21 mouse cellular contexts compared by ENCODE assay signal in the genomic region with DNA sequence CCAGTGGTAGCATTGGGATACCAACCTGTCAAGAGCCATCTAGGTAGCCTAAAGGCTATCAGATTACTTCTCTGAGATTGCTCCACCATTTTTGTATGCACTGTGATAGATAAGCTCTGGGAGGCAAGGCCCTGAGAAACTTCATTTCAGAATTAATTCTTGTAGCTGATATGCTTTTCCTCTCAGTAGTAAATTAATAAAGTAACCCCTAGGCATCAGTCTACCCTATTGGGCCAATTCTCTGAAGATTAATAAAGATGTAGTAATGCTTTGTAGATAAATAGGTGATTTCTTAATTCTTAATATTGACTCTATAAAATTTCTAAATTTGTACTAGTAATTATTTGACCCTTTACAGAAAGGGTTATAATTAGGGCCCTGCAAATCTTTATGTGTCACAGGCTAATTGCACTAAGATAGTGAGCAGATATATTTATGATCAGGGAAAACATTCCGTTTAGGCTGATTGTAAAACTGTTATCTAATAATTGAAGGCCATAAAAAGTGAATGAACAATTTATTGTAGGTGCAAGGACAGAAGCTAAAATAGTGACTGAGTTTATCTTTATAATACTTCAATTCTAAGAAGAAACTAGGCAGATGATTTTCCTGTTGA.
A peak's percentile ranks its signal among the peaks of the same experiment; 100 is the strongest.
DNase-seq lines count a peak whose midpoint lies in the region; ATAC-seq and TF ChIP-seq lines count a peak whose summit lies in the region.
"Had no signal": no experiment of that assay in that cellular context is flagged by ENCODE, and none has a peak within 500 bp of the region (broad histone marks: within the 10 kb centered on the region; RNA-seq: fewer than 3 reads in every experiment).

No protein-coding gene starts in this region.

- H3K27ac ChIP-seq in intestine, embryonic 14.5 days (ENCODE audit: low read depth) = no peak overlapping the region
- no peak overlapping the region for H3K27ac ChIP-seq in intestine, postnatal 0 days (ENCODE audit: low read depth, low read length)
- H3K27ac ChIP-seq in intestine, embryonic 15.5 days = no peak overlapping the region
- H3K27ac ChIP-seq in intestine, embryonic 16.5 days (ENCODE audit: low read length) = no peak overlapping the region
- H3K27ac ChIP-seq in midbrain, embryonic 10.5 days (replicated peaks) = no peak overlapping the region

- TF ChIP-seq CTCF in intestine, postnatal 0 days (IDR thresholded peaks at IDR 0.05; ENCODE audit: low read depth) = no peak

- no peak overlapping the region for H3K9ac ChIP-seq in intestine, embryonic 14.5 days (ENCODE audit: low read length)
- H3K9ac ChIP-seq in intestine, postnatal 0 days (ENCODE audit: low read depth, low read length) = no peak overlapping the region
- H3K9ac ChIP-seq in intestine, embryonic 15.5 days = no peak overlapping the region
- H3K9ac ChIP-seq in intestine, embryonic 16.5 days (ENCODE audit: low read depth, low read length) = no peak overlapping the region

- H3K9me3 ChIP-seq in intestine, embryonic 14.5 days (ENCODE audit: control insufficient read depth, low read length) = no peaks in the 10 kb centered on the region
- no peaks in the 10 kb centered on the region for H3K9me3 ChIP-seq in intestine, postnatal 0 days (ENCODE audit: control insufficient read depth)
- H3K9me3 ChIP-seq in intestine, embryonic 15.5 days = no peaks in the 10 kb centered on the region
- no peaks in the 10 kb centered on the region for H3K9me3 ChIP-seq in intestine, embryonic 16.5 days (ENCODE audit: control insufficient read depth, low read length)
- H3K9me3 ChIP-seq in midbrain, embryonic 10.5 days (replicated peaks) = peaks cover 8% of the 10 kb centered on the region
- H3K9me3 ChIP-seq: G1E had no signal

- no peaks in the 10 kb centered on the region for H3K27me3 ChIP-seq in intestine, embryonic 14.5 days (replicated peaks; ENCODE audit: control insufficient read depth, insufficient read depth, low read length)
- H3K27me3 ChIP-seq in intestine, postnatal 0 days (replicated peaks; ENCODE audit: control insufficient read depth, insufficient read depth, low read length) = no peaks in the 10 kb centered on the region
- no peaks in the 10 kb centered on the region for H3K27me3 ChIP-seq in intestine, embryonic 15.5 days (replicated peaks)
- H3K27me3 ChIP-seq in intestine, embryonic 16.5 days (replicated peaks; ENCODE audit: control insufficient read depth, insufficient read depth, low read length) = no peaks in the 10 kb centered on the region
- H3K27me3 ChIP-seq in midbrain, embryonic 10.5 days (ENCODE audit: low read depth, poor library complexity, severe bottlenecking) = no peaks in the 10 kb centered on the region
- H3K27me3 ChIP-seq: CH12.LX, Patski had no signal

- 44% methylated on average over 1 of the region's 1 CpGs for WGBS in intestine, embryonic 14.5 days
- WGBS in intestine, postnatal 0 days = 24% methylated on average over 1 of the region's 1 CpGs
- WGBS in intestine, embryonic 15.5 days = 40% methylated on average over 1 of the region's 1 CpGs
- WGBS in intestine, embryonic 16.5 days = 45% methylated on average over 1 of the region's 1 CpGs
- WGBS in midbrain, embryonic 10.5 days = 85% methylated on average over 1 of the region's 1 CpGs

- H3K4me1 ChIP-seq in intestine, embryonic 14.5 days (replicated peaks; ENCODE audit: control insufficient read depth, insufficient read depth, low read length) = no peaks in the 10 kb centered on the region
- no peaks in the 10 kb centered on the region for H3K4me1 ChIP-seq in intestine, postnatal 0 days (replicated peaks; ENCODE audit: control insufficient read depth, insufficient read depth, low read length)
- no peaks in the 10 kb centered on the region for H3K4me1 ChIP-seq in intestine, embryonic 15.5 days (replicated peaks)
- no peaks in the 10 kb centered on the region for H3K4me1 ChIP-seq in intestine, embryonic 16.5 days (ENCODE audit: control insufficient read depth, insufficient read depth, low read length)
- no peaks in the 10 kb centered on the region for H3K4me1 ChIP-seq in midbrain, embryonic 10.5 days

- ATAC-seq in intestine, embryonic 14.5 days (replicated peaks; ENCODE audit: low FRiP score, low TSS enrichment, low read depth) = 0 out of 2 replicates have a peak, but pooled peaks have one; percentile 27
- no peak for ATAC-seq in intestine, postnatal 0 days
- peak; percentile 76 for ATAC-seq in intestine, embryonic 15.5 days
- peak; percentile 82 for ATAC-seq in intestine, embryonic 16.5 days
- ATAC-seq: activated CD4-positive, CD25-positive, alpha-beta regulatory T cell, adult 4 months; CD4-positive, CD25-positive, alpha-beta regulatory T cell, adult 4 months; Patski had no signal

- H3K4me2 ChIP-seq in intestine, embryonic 14.5 days (ENCODE audit: low read length) = no peak overlapping the region
- no peak overlapping the region for H3K4me2 ChIP-seq in intestine, postnatal 0 days (replicated peaks; ENCODE audit: low read depth)
- H3K4me2 ChIP-seq in intestine, embryonic 15.5 days (replicated peaks) = no peak overlapping the region
- no peak overlapping the region for H3K4me2 ChIP-seq in intestine, embryonic 16.5 days (ENCODE audit: low read depth, low read length)

- H3K36me3 ChIP-seq in intestine, embryonic 14.5 days (ENCODE audit: control insufficient read depth, insufficient read depth, low read length) = no peaks in the 10 kb centered on the region
- no peaks in the 10 kb centered on the region for H3K36me3 ChIP-seq in intestine, postnatal 0 days (ENCODE audit: control insufficient read depth, insufficient read depth)
- no peaks in the 10 kb centered on the region for H3K36me3 ChIP-seq in intestine, embryonic 15.5 days
- no peaks in the 10 kb centered on the region for H3K36me3 ChIP-seq in intestine, embryonic 16.5 days (ENCODE audit: control insufficient read depth, insufficient read depth, low read length)
- H3K36me3 ChIP-seq in midbrain, embryonic 10.5 days = no peaks in the 10 kb centered on the region
- H3K36me3 ChIP-seq: G1E had no signal

- H3K4me3 ChIP-seq in intestine, embryonic 14.5 days (ENCODE audit: low read depth, low read length) = no peak overlapping the region
- H3K4me3 ChIP-seq in intestine, postnatal 0 days (ENCODE audit: low read depth, low read length) = no peak overlapping the region
- no peak overlapping the region for H3K4me3 ChIP-seq in intestine, embryonic 15.5 days (replicated peaks)
- H3K4me3 ChIP-seq in intestine, embryonic 16.5 days (ENCODE audit: low read length) = no peak overlapping the region
- H3K4me3 ChIP-seq in midbrain, embryonic 10.5 days = no peak overlapping the region

- no peak for DNase-seq in intestine, embryonic 14.5 days (ENCODE audit: low spot score)
- no peak for DNase-seq in gastrocnemius, adult 18-20 months (ENCODE audit: low spot score)
- no peak for DNase-seq in midbrain, embryonic 10.5 days (ENCODE audit: low spot score)
- DNase-seq: adrenal gland, adult 2 months; adrenal gland, adult 8-10 months; adrenal gland, postnatal 10 days; adrenal gland, postnatal 14 days; adrenal gland, postnatal 25 days; adrenal gland, postnatal 36 days; B cell, adult 2 months; cerebellum, adult 11 months; cerebellum, adult 11-12 months; cerebellum, adult 18-20 months had no signal
